Mouse (Mus musculus): ENCODE data around the gene Slc39a5. TPM values are rescaled to one million over a fixed set of nuclear protein-coding genes. Genes with fewer than 3 reads are reported as not detected.

Gene Slc39a5
- polyA plus RNA-seq, 1 experiment = 0.04 TPM

DNA sequence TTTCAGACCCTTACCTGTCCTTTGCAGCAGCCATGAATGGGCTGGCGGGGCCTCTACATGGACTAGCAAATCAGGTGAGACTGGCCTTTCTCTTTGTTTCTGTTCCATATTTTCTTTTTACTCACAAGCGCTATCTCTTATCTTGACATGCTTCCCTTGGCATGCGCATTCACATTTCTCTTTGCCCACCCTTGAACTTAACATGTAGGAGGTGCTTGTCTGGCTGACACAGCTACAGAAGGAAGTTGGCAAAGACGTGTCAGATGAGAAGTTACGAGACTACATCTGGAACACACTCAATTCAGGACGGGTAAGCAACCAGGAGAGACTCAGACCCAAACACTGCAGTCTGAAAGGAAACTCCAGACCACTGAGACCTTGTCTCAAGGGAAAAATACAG lies 41.8 kb downstream of the Slc39a5 start:
- TF ChIP-seq CTCF (IDR thresholded peaks at IDR 0.05; ENCODE audit: borderline replicate concordance, extremely low read depth, insufficient read depth, insufficient read length) (no peak), POLR2A (IDR thresholded peaks at IDR 0.05; ENCODE audit: borderline replicate concordance, extremely low read depth, insufficient read depth, insufficient read length, poor library complexity, severe bottlenecking) (no peak)
- no peak for DNase-seq (ENCODE audit: low read depth)

DNA sequence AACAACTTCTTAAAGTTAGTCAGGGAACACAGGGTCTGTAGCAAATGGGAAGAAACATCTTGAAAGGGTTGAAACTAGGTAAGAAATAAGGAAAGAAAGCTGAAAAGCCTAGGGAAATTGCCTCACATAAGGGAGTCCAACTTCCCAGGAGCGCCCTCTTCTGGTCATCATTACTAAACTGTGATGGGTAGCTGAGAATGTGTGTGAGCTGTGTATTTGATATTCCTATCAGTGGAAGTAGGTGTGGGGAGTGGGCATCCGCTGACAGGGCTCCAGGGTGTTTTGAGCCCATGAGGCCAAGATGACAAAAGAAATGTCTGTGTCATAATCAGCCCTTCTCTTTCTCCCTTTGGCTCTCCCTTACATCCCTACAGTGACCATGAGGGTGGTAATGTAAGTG lies 42.2 kb downstream of the Slc39a5 start:
- DNase-seq (ENCODE audit: low read depth) = peak; percentile 64
- TF ChIP-seq POLR2A (IDR thresholded peaks at IDR 0.05; ENCODE audit: borderline replicate concordance, extremely low read depth, insufficient read depth, insufficient read length, poor library complexity, severe bottlenecking) (no peak), CTCF (IDR thresholded peaks at IDR 0.05; ENCODE audit: borderline replicate concordance, extremely low read depth, insufficient read depth, insufficient read length) (peak; percentile 58; the same call in 1 of the 2 replicates)

GRCm38 (mm10) chr10:128347541-128347940 lies 53.5 kb downstream of the Slc39a5 start:
- no peak for TF ChIP-seq POLR2A (IDR thresholded peaks at IDR 0.05; ENCODE audit: borderline replicate concordance, extremely low read depth, insufficient read depth, insufficient read length, poor library complexity, severe bottlenecking)
- no peak for TF ChIP-seq CTCF (IDR thresholded peaks at IDR 0.05; ENCODE audit: borderline replicate concordance, extremely low read depth, insufficient read depth, insufficient read length)
- DNase-seq (ENCODE audit: low read depth) = no peak

Other genes with a start within 250 kb of the Slc39a5 start
- gene Rbms2, start 220.9 kb downstream of the Slc39a5 start, polyA plus RNA-seq (2012; rRNA removed) = 23.6 and 26.7 TPM in 2 replicates
- gene Gls2, start 206.8 kb downstream of the Slc39a5 start, polyA plus RNA-seq (2012; rRNA removed) = 2.4 and 4.4 TPM in 2 replicates
- gene Spryd4, start 189.4 kb downstream of the Slc39a5 start, polyA plus RNA-seq (2012; rRNA removed) = 12.6 and 15.2 TPM in 2 replicates
- gene Mip, start 175.4 kb downstream of the Slc39a5 start, polyA plus RNA-seq (2012; rRNA removed) = 0.36 and 0.39 TPM in 2 replicates
- 12.9 and 14.0 TPM in 2 replicates for gene Timeless, start 169.2 kb downstream of the Slc39a5 start, polyA plus RNA-seq (2012; rRNA removed)
- gene Apon, start 147.1 kb downstream of the Slc39a5 start, polyA plus RNA-seq (2012; rRNA removed) = 0.20 and 0.23 TPM in 2 replicates
- not detected in 2 replicates for gene Apof, start 132.6 kb downstream of the Slc39a5 start, polyA plus RNA-seq (2012; rRNA removed)
- 26.4 and 27.7 TPM in 2 replicates for gene Stat2, start 130.7 kb downstream of the Slc39a5 start, polyA plus RNA-seq (2012; rRNA removed)
- 0.11 and 0.20 TPM in 2 replicates for gene Il23a, start 102.5 kb downstream of the Slc39a5 start, polyA plus RNA-seq (2012; rRNA removed)
- gene Pan2, start 97.9 kb downstream of the Slc39a5 start, polyA plus RNA-seq (2012; rRNA removed) = 38.4 and 47.4 TPM in 2 replicates
- 84.5 and 86.3 TPM in 2 replicates for gene Cnpy2, start 78.8 kb downstream of the Slc39a5 start, polyA plus RNA-seq (2012; rRNA removed)
- gene Cs, start 63.5 kb downstream of the Slc39a5 start, polyA plus RNA-seq (2012; rRNA removed) = 185 and 203 TPM in 2 replicates
- gene Coq10a, start 32.2 kb downstream of the Slc39a5 start, polyA plus RNA-seq (2012; rRNA removed) = 69.0 and 90.1 TPM in 2 replicates
- 43.1 and 55.1 TPM in 2 replicates for gene Ankrd52, start 24.1 kb downstream of the Slc39a5 start, polyA plus RNA-seq (2012; rRNA removed)
- 96.8 and 102 TPM in 2 replicates for gene Nabp2, start 10.3 kb upstream of the Slc39a5 start, polyA plus RNA-seq (2012; rRNA removed)
- gene Rnf41, start 10.4 kb upstream of the Slc39a5 start, polyA plus RNA-seq (2012; rRNA removed) = 73.9 and 76.9 TPM in 2 replicates
- 377 and 390 TPM in 2 replicates for gene Smarcc2, start 58.0 kb upstream of the Slc39a5 start, polyA plus RNA-seq (2012; rRNA removed)
- gene Myl6, start 92.9 kb upstream of the Slc39a5 start, polyA plus RNA-seq (2012; rRNA removed) = 1,007 and 1,045 TPM in 2 replicates
- gene Myl6b, start 97.5 kb upstream of the Slc39a5 start, polyA plus RNA-seq (2012; rRNA removed) = 31.6 and 36.4 TPM in 2 replicates
- gene Esyt1, start 124.6 kb upstream of the Slc39a5 start, polyA plus RNA-seq (2012; rRNA removed) = 15.4 and 20.1 TPM in 2 replicates
- 19.3 and 23.1 TPM in 2 replicates for gene Zc3h10, start 146.5 kb upstream of the Slc39a5 start, polyA plus RNA-seq (2012; rRNA removed)
- 2,223 TPM in 2 replicates for gene Rpl41, start 148.1 kb upstream of the Slc39a5 start, polyA plus RNA-seq (2012; rRNA removed)
- gene Pa2g4, start 164.8 kb upstream of the Slc39a5 start, polyA plus RNA-seq (2012; rRNA removed) = 117 and 123 TPM in 2 replicates
- 0.87 and 1.5 TPM in 2 replicates for gene Erbb3, start 188.4 kb upstream of the Slc39a5 start, polyA plus RNA-seq (2012; rRNA removed)
- gene Rps26, start 225.5 kb upstream of the Slc39a5 start, polyA plus RNA-seq (2012; rRNA removed) = 896 and 1,032 TPM in 2 replicates
- 18.8 and 31.3 TPM in 2 replicates for gene Ikzf4, start 244.8 kb upstream of the Slc39a5 start, polyA plus RNA-seq (2012; rRNA removed)

Measured in brain, embryonic 14.5 days (tissue).